Mouse (Mus musculus) erythroblast, embryonic 14.5 days (primary cell): ENCODE results near the gene Gps2. TPM values are rescaled to one million over a fixed set of nuclear protein-coding genes. Genes with fewer than 3 reads are reported as not detected.

ENCODE experiments used
- H3K27me3 ChIP-seq: 2 replicates; pipeline ENCODE4 v1.6.1; 2012; ENCODE audit warnings: inconsistent platforms; ENCODE audit not compliant: control insufficient read depth
- H3K36me3 ChIP-seq: 2 replicates; pipeline ENCODE4 v1.6.1; 2012; ENCODE audit warnings: mild to moderate bottlenecking, inconsistent platforms; ENCODE audit not compliant: control insufficient read depth
- H3K4me1 ChIP-seq: 2 replicates; pipeline ENCODE4 v1.6.1; 2012; ENCODE audit warnings: inconsistent platforms; ENCODE audit not compliant: control insufficient read depth
- H3K4me3 ChIP-seq: replicated peaks from 2 replicates; pipeline ENCODE3; 2012; ENCODE audit warnings: moderate library complexity, mild to moderate bottlenecking, inconsistent platforms
- H3K9me3 ChIP-seq: 2 replicates; pipeline ENCODE4 v1.6.1; 2012; ENCODE audit warnings: low read length, inconsistent platforms, mixed read lengths; ENCODE audit not compliant: control insufficient read depth
- GATA1 ChIP-seq: IDR thresholded peaks from 2 replicates; pipeline ENCODE4 v1.6.1; 2012; ENCODE audit warnings: low read length, inconsistent platforms, mixed read lengths
- TAL1 ChIP-seq: IDR thresholded peaks from 3 replicates; pipeline ENCODE4 v1.6.1; 2012; ENCODE audit warnings: low read length, inconsistent platforms, mixed read lengths
- polyA plus RNA-seq: library from polyadenylated mRNA; stranded (reverse); fragments of >175 nt; gene quantifications from 2 replicates; pipeline ENCODE4 v1.2.3, GENCODE M21; 2012

Gene Gps2
- polyA plus RNA-seq, 1 experiment = 90.4 TPM

DNA sequence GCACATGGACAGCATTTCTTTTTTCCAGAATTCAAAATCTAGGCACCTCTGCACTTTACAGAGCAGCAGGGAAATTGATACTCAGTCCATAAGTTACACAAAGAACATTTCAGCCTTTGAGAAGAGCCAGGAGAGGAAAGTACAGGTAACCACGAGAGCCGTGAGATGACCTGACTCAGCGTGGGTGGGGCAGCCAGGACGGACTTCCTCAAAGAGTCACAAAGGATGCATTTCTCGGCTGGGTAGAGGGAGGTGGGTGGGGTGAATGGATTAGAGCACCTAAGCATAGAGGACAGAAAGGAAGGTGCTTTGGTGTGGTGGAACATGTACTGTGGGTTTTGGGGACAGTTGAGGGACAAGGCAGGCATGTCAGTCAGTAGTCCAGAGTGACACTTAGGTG is 48.2 kb downstream of the Gps2 start:
- H3K36me3 ChIP-seq = no peaks in the 10 kb centered on the region
- H3K4me3 ChIP-seq = no peak overlapping the region
- peaks cover 95% of the 10 kb centered on the region for H3K27me3 ChIP-seq
- TF ChIP-seq TAL1 = no peak
- TF ChIP-seq GATA1 = no peak
- H3K4me1 ChIP-seq = peaks cover 16% of the 10 kb centered on the region
- peaks cover 25% of the 10 kb centered on the region for H3K9me3 ChIP-seq

- H3K36me3 ChIP-seq = peaks cover 20% of the 10 kb centered on the region
- peaks cover 27% of the 10 kb centered on the region for H3K9me3 ChIP-seq
- H3K27me3 ChIP-seq = peaks cover 84% of the 10 kb centered on the region
- peaks cover 17% of the 10 kb centered on the region for H3K4me1 ChIP-seq
- no peak within 1 kb of the TSS for H3K4me3 ChIP-seq
- TF ChIP-seq GATA1 (no peak), TAL1 (no peak)
Measured at GRCm38 (mm10) chr11:69964650-69965270, 51.1 kb downstream of the Gps2 start, which contains the start of gene Cldn7. Cldn7 (plus strand) TSS chr11:69964779.

- no peak for TF ChIP-seq TAL1
- TF ChIP-seq GATA1 = no peak
- Histone ChIP-seq H3K36me3 (peaks cover 26% of the 10 kb centered on the region), H3K4me3 (peak overlapping the region; percentile 39), H3K27me3 (peaks cover 78% of the 10 kb centered on the region), H3K9me3 (peaks cover 27% of the 10 kb centered on the region), H3K4me1 (peaks cover 17% of the 10 kb centered on the region)
Measured at GRCm38 (mm10) chr11:69965271-69966005, 51.8 kb downstream of the Gps2 start.

Other genes starting within 250 kb of the Gps2 start
- gene Cd68, start 247.7 kb upstream of the Gps2 start, polyA plus RNA-seq = 0.60 and 0.78 TPM in 2 replicates
- gene Eif4a1, start 241.5 kb upstream of the Gps2 start, polyA plus RNA-seq = 27.9 and 30.9 TPM in 2 replicates
- 5.4 and 5.6 TPM in 2 replicates for gene Senp3, start 231.8 kb upstream of the Gps2 start, polyA plus RNA-seq
- gene Tnfsf13, start 228.1 kb upstream of the Gps2 start, polyA plus RNA-seq = not detected in 2 replicates
- gene Tnfsf12, start 218.0 kb upstream of the Gps2 start, polyA plus RNA-seq = 0.02 TPM in 1 of 2 replicates, not detected in the other
- not detected in 2 replicates for gene Tnfsfm13, start 217.8 kb upstream of the Gps2 start, polyA plus RNA-seq
- gene Polr2a, start 155.3 kb upstream of the Gps2 start, polyA plus RNA-seq = 14.2 and 14.3 TPM in 2 replicates
- not detected in 2 replicates for gene Slc35g3, start 151.9 kb upstream of the Gps2 start, polyA plus RNA-seq
- gene Zbtb4, start 148.0 kb upstream of the Gps2 start, polyA plus RNA-seq = 0.07 and 0.33 TPM in 2 replicates
- not detected in 2 replicates for gene Chrnb1, start 117.9 kb upstream of the Gps2 start, polyA plus RNA-seq
- gene Fgf11, start 112.0 kb upstream of the Gps2 start, polyA plus RNA-seq = 0.01 TPM in 1 of 2 replicates, not detected in the other
- gene Tmem102, start 108.3 kb upstream of the Gps2 start, polyA plus RNA-seq = 0.05 TPM in 1 of 2 replicates, not detected in the other
- not detected in 2 replicates for gene Gm39566, start 98.6 kb upstream of the Gps2 start, polyA plus RNA-seq
- not detected in 2 replicates for gene Spem2, start 95.4 kb upstream of the Gps2 start, polyA plus RNA-seq
- gene Spem1, start 91.7 kb upstream of the Gps2 start, polyA plus RNA-seq = not detected in 2 replicates
- 0.13 and 0.16 TPM in 2 replicates for gene Nlgn2, start 76.1 kb upstream of the Gps2 start, polyA plus RNA-seq
- 204 and 212 TPM in 2 replicates for gene Tmem256, start 75.4 kb upstream of the Gps2 start, polyA plus RNA-seq
- gene Plscr3, start 67.5 kb upstream of the Gps2 start, polyA plus RNA-seq = 3.6 and 4.4 TPM in 2 replicates
- 0.94 and 1.1 TPM in 2 replicates for gene Tnk1, start 55.2 kb upstream of the Gps2 start, polyA plus RNA-seq
- not detected in 2 replicates for gene Tmem95, start 35.9 kb upstream of the Gps2 start, polyA plus RNA-seq
- gene Kctd11, start 32.5 kb upstream of the Gps2 start, polyA plus RNA-seq = 0.02 and 0.08 TPM in 2 replicates
- gene Acap1, start 18.3 kb upstream of the Gps2 start, polyA plus RNA-seq = 0.23 and 0.37 TPM in 2 replicates
- gene 2810408A11Rik, start 12.9 kb upstream of the Gps2 start, polyA plus RNA-seq = 0.14 and 0.18 TPM in 2 replicates
- gene Neurl4, start 12.8 kb upstream of the Gps2 start, polyA plus RNA-seq = 5.0 and 5.1 TPM in 2 replicates
- gene Eif5a, start 8.1 kb downstream of the Gps2 start, polyA plus RNA-seq = 295 and 310 TPM in 2 replicates
- gene Ybx2, start 21.9 kb downstream of the Gps2 start, polyA plus RNA-seq = 0.29 and 0.38 TPM in 2 replicates
- gene Slc2a4, start 34.3 kb downstream of the Gps2 start, polyA plus RNA-seq = 6.0 and 7.7 TPM in 2 replicates
- not detected in 2 replicates for gene Cldn7, start 50.9 kb downstream of the Gps2 start, polyA plus RNA-seq
- 23.2 and 28.5 TPM in 2 replicates for gene Ctdnep1, start 67.3 kb downstream of the Gps2 start, polyA plus RNA-seq
- 1.5 and 1.9 TPM in 2 replicates for gene Elp5, start 68.6 kb downstream of the Gps2 start, polyA plus RNA-seq
- 50.2 and 55.8 TPM in 2 replicates for gene Gabarap, start 77.3 kb downstream of the Gps2 start, polyA plus RNA-seq
- 4.5 and 5.5 TPM in 2 replicates for gene Phf23, start 81.9 kb downstream of the Gps2 start, polyA plus RNA-seq
- 0.48 and 0.76 TPM in 2 replicates for gene Dvl2, start 86.7 kb downstream of the Gps2 start, polyA plus RNA-seq
- 2.9 and 3.2 TPM in 2 replicates for gene Acadvl, start 101.5 kb downstream of the Gps2 start, polyA plus RNA-seq
- gene Dlg4, start 103.1 kb downstream of the Gps2 start, polyA plus RNA-seq = 0.10 and 0.19 TPM in 2 replicates
- gene Asgr1, start 140.2 kb downstream of the Gps2 start, polyA plus RNA-seq = not detected in 2 replicates
- 0.05 TPM in 1 of 2 replicates, not detected in the other for gene Asgr2, start 178.8 kb downstream of the Gps2 start, polyA plus RNA-seq
- 0.02 TPM in 1 of 2 replicates, not detected in the other for gene Mgl2, start 216.4 kb downstream of the Gps2 start, polyA plus RNA-seq
- not detected in 2 replicates for gene Clec10a, start 242.3 kb downstream of the Gps2 start, polyA plus RNA-seq